Mouse (Mus musculus): ENCODE results near the gene Ak7.

DNA sequence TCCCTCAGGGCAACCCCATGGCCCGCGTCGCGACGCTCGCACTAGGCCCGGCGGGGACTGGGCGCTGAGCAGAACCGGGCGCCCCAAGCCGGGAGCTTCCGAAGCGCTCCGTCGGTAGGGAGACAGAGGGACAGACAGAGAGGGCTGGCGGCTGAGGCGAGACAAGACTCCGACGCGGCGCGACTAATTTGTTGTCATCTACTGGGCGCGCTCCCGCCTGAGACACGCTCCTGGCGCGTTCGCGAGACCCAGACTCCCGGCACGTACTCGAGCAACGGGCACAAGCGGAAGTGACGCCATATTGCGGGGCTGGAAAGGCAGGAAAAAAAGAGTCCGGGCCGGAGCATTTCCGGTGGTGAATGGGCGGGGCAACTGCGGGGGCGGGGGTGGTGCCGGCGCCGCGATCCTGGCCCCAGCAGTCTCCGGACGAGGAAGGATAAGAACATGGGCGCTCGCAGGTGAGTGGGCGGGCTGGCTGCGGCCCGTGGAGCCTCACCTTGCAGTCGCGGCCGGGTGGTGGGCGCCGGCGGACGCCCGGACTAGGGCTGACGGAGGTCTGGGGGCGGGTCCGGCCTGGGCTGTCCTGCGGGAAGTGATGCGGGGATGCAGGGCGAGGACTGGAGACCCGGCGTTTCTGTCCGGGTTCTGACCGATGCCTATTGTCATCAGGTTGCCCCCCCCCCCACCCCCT lies 20.6 kb upstream of the Ak7 start, which contains the start of gene Atg2b:
- TF ChIP-seq EP300 (IDR thresholded peaks at IDR 0.05; ENCODE audit: low read depth): peak; percentile 12; the same call in 1 of the 2 replicates
- TF ChIP-seq CTCF (IDR thresholded peaks at IDR 0.05; ENCODE audit: low read depth): no peak

All from liver, embryonic 14.5 days (tissue).